ENCODE assay signal across 16 mouse cellular contexts in genomic region chr15:31428571-31428970, GRCm38 (mm10). TPM values are rescaled to one million over a fixed set of nuclear protein-coding genes. Genes with fewer than 3 reads are reported as not detected.
DNase-seq lines count a peak whose midpoint lies in the region; ATAC-seq and TF ChIP-seq lines count a peak whose summit lies in the region.
"Had no signal": no experiment of that assay in that cellular context is flagged by ENCODE, and none has a peak within 500 bp of the region (broad histone marks: within the 10 kb centered on the region; RNA-seq: fewer than 3 reads in every experiment).

No protein-coding gene starts in this region.

- no peak overlapping the region for H3ac ChIP-seq in C2C12 (ENCODE audit: control insufficient read depth, insufficient read length, low read depth)

- no peak overlapping the region for H3K4me3 ChIP-seq in C2C12 (ENCODE audit: insufficient read depth, poor library complexity, severe bottlenecking)
- H3K4me3 ChIP-seq in layer of hippocampus, adult 2 months = no peak overlapping the region
- H3K4me3 ChIP-seq in hindbrain, embryonic 12.5 days = no peak overlapping the region
- H3K4me3 ChIP-seq in hindbrain, embryonic 10.5 days = no peak overlapping the region
- H3K4me3 ChIP-seq: erythroblast, embryonic 14.5 days; heart, embryonic 10.5 days; neural tube, embryonic 13.5 days had no signal

- no peak for TF ChIP-seq CTCF in C2C12 (IDR thresholded peaks at IDR 0.05; ENCODE audit: control insufficient read depth, insufficient read depth, insufficient read length)
- no peak for TF ChIP-seq CTCF in layer of hippocampus, adult 2 months (conservative IDR thresholded peaks at IDR 0.05)

- DNase-seq in 3T3-L1 (ENCODE audit: low read depth, low spot score) = peak; percentile 34
- DNase-seq in layer of hippocampus, adult 2 months (ENCODE audit: low spot score in 2 of 2) = peak; percentile 58 to 77
- DNase-seq in left cerebral cortex, postnatal 36 days (ENCODE audit: low spot score in 2 of 2) = peak; percentile 82 to 84
- DNase-seq in cerebellum, postnatal 36 days = no peak
- DNase-seq in hindbrain, embryonic 10.5 days (ENCODE audit: low spot score) = no peak
- DNase-seq: cerebellum, postnatal 14 days; kidney, adult 18-20 months; midbrain, embryonic 14.5 days had no signal

- ATAC-seq in hindbrain, embryonic 12.5 days (ENCODE audit: low FRiP score) = no peak

- H3K4me2 ChIP-seq in hindbrain, embryonic 12.5 days (replicated peaks) = no peak overlapping the region
- H3K4me2 ChIP-seq: neural tube, embryonic 13.5 days had no signal

- intact Hi-C loops in left cerebral cortex, postnatal 36 days (cut with DNase I) = loop anchor here (1.0 kb wide), 1 partner anchor 35 kb away; no protein-coding TSS in a partner anchor

- H3K79me3 ChIP-seq in C2C12 (ENCODE audit: low read depth) = no peaks in the 10 kb centered on the region

- H3K4me1 ChIP-seq in hindbrain, embryonic 12.5 days = peaks cover 9% of the 10 kb centered on the region; the same call in 1 of the 2 replicates
- peaks cover 6% of the 10 kb centered on the region; the same call in 1 of the 2 replicates for H3K4me1 ChIP-seq in hindbrain, embryonic 10.5 days (replicated peaks)

- no peaks in the 10 kb centered on the region for H3K36me3 ChIP-seq in C2C12 (ENCODE audit: control insufficient read depth, insufficient read depth)
- H3K36me3 ChIP-seq in hindbrain, embryonic 12.5 days = no peaks in the 10 kb centered on the region
- no peaks in the 10 kb centered on the region for H3K36me3 ChIP-seq in hindbrain, embryonic 10.5 days
- H3K36me3 ChIP-seq: heart, embryonic 10.5 days; neural tube, embryonic 13.5 days had no signal

- H3K27ac ChIP-seq in layer of hippocampus, adult 2 months = peak overlapping the region; percentile 79
- no peak overlapping the region for H3K27ac ChIP-seq in hindbrain, embryonic 12.5 days
- H3K27ac ChIP-seq in hindbrain, embryonic 10.5 days = no peak overlapping the region
- H3K27ac ChIP-seq: heart, embryonic 10.5 days; neural tube, embryonic 13.5 days; stomach, postnatal 0 days had no signal

- 66% methylated on average over 12 of the region's 12 CpGs for WGBS in hindbrain, embryonic 12.5 days
- WGBS in hindbrain, embryonic 10.5 days = 77% methylated on average over 12 of the region's 12 CpGs

- no peak overlapping the region for H3K9ac ChIP-seq in hindbrain, embryonic 12.5 days
- H3K9ac ChIP-seq: neural tube, embryonic 13.5 days had no signal

- H3K79me2 ChIP-seq in C2C12 (ENCODE audit: control insufficient read depth, insufficient read depth) = no peaks in the 10 kb centered on the region

- no peaks in the 10 kb centered on the region for H3K27me3 ChIP-seq in C2C12 (ENCODE audit: control insufficient read depth, insufficient read depth, insufficient read length)
- H3K27me3 ChIP-seq in hindbrain, embryonic 12.5 days = no peaks in the 10 kb centered on the region
- H3K27me3 ChIP-seq in hindbrain, embryonic 10.5 days (ENCODE audit: insufficient read depth, poor library complexity, severe bottlenecking) = no peaks in the 10 kb centered on the region
- H3K27me3 ChIP-seq: neural tube, embryonic 13.5 days had no signal

- no peaks in the 10 kb centered on the region for H3K9me3 ChIP-seq in hindbrain, embryonic 12.5 days (replicated peaks)
- no peaks in the 10 kb centered on the region for H3K9me3 ChIP-seq in hindbrain, embryonic 10.5 days
- H3K9me3 ChIP-seq: heart, embryonic 10.5 days; neural tube, embryonic 13.5 days had no signal

TF ChIP-seq in C2C12, 6 proteins besides CTCF, POLR2A, EP300 and RAD21:
- TF ChIP-seq MYOG (IDR thresholded peaks at IDR 0.05; ENCODE audit: control insufficient read depth, extremely low read depth, insufficient read length) (no peak), MAX (IDR thresholded peaks at IDR 0.05) (no peak), USF1 (IDR thresholded peaks at IDR 0.05; ENCODE audit: low read depth) (no peak), FOSL1 (IDR thresholded peaks at IDR 0.05; ENCODE audit: insufficient read depth, low read length, poor library complexity, severe bottlenecking) (no peak), CEBPB (IDR thresholded peaks at IDR 0.05; ENCODE audit: low read depth) (peak; percentile 37), MYOD1 (IDR thresholded peaks at IDR 0.05; ENCODE audit: control insufficient read depth, insufficient read length, low read depth) (peak; percentile 26)

RNA-seq across cellular contexts. Expression of gene Ropn1l, which starts 25.0 kb away (rescaled TPM):
- polyA plus RNA-seq in C2C12 (2012; fragmentation: generic; extraction: Trizol) = 3.7 TPM
- 1 to 10 TPM in 1 of 2 experiments, under 1 TPM in 1; 0.88 to 1.2 TPM for total RNA-seq in layer of hippocampus, adult 2 months (2021)
- total RNA-seq in left cerebral cortex, postnatal 36 days (2021) = under 1 TPM; 0.57 to 0.79 TPM
- 2.8 and 2.9 TPM in 2 replicates for polyA plus RNA-seq in hindbrain, embryonic 12.5 days (2016; fragmentation: Nextera tagmentation; extraction: Ambion mirVana)
- polyA plus RNA-seq in hindbrain, embryonic 10.5 days (2016; fragmentation: Nextera tagmentation; extraction: Ambion mirVana) = 3.4 and 4.5 TPM in 2 replicates
- total RNA-seq: ES-E14; gastrocnemius, adult 8-10 months had no signal

Comparison
In these comparisons a context has a peak if more than half of its experiments do, and no peak if none do; other contexts are left out.
1. DNase-seq: peak in 3T3-L1 (single experiment), layer of hippocampus, adult 2 months (2 of 2) and left cerebral cortex, postnatal 36 days (2 of 2); none in cerebellum, postnatal 36 days (0 of 2) and hindbrain, embryonic 10.5 days (single experiment).